Mouse (Mus musculus): Measurements from ENCODE around the gene Zfp213.

Gene Zfp213

DNA sequence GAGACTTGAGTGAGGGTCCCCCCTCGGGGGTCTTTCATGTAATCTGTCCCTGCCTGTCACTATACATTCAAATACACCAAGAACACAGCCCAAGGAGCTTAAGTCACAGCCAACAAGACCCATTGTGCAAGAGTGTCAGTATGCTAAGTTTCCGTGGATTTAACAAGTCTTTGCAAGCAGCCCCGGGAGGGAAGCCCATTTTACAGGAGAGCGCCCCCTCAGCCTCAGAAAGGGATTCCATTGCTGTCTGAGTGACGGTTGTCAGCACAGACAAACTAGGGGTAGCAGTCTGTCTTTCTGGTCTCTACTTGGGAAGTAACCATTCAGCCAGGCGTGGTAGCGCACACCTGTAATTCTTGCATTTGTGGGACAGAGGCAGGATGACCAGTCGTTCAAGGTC, 10.1 kb upstream of the Zfp213 start:
- DNase-seq (ENCODE audit: extremely low spot score, low read depth, low spot score) = no peak

DNA sequence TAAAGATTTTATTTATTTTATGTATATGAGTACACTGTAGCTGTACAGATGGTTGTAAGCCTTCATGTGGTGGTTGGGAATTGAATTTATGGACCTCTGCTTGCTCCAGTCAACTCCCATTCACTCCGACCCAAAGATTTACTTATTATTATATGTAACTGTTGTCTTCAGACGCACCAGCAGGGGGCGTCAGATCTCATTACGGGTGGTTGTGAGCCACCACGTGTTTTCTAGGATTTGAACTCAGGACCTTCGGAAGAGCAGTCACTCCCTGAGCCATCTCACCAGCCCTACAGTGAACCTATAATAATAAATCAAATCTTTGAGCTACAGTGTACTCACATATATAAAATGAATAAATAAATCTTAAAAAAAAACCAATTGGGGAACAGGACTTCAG, 8.0 kb upstream of the Zfp213 start:
- DNase-seq (ENCODE audit: extremely low spot score, low read depth, low spot score) = no peak

DNA sequence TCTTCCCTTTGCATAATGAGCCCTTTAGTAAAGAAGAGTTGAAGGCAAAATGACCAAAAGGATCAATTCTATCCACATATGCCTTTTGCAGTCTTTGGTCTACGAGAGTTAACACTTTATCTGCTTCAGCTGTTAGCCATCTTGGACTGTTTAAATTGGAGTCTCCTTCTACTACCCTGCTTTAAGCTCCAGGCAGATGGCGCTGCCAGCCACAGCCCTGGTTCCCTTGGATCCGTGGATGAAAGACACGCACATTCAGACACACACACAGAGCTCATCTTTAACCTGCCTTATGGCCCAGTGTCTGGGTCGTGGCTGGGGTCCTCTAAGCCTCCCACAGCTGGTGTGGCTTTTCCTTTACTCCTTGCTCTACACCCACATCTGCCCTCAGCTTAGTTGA, 7.0 kb upstream of the Zfp213 start:
- no peak for DNase-seq (ENCODE audit: extremely low spot score, low read depth, low spot score)

DNA sequence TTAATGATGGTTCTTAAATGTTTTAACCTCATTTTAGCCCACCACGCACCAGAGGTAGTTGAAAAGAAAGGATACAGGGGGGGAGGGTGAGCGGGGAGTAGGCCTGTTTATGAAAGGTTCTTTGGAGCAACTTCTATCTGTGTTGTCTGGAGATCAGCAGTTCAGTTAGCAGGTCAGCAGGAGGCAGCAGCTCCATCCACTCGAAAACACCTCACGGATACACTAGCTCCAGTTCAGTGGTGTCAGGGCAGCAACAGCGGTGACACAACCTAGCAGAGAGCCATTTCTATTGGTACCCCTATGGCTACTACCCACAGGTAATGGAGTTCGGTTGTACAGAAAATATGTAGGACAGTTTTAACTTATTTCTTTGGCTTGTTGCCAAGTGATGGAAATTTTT, 6.0 kb upstream of the Zfp213 start:
- DNase-seq (ENCODE audit: extremely low spot score, low read depth, low spot score) = no peak

DNA sequence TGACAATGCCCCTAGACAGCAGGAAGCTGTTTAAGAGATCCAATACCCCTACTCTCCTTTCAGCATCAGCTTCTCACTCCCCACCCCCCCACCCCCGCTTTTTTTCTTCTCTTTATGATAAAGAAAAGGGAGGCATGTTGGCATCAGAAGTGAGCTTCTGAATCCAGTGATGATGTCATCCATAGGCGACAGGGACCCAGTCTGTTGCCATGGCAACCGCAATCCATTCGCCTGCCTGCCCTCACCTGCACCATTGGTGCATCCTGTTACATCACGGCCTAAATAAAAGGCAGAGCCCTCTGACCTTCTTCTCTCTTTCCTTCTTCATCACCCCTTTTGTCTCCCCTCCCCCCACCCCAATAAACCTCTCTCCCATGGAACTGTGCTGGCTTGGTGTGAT, 4.3 kb upstream of the Zfp213 start:
- DNase-seq (ENCODE audit: extremely low spot score, low read depth, low spot score) = no peak

DNA sequence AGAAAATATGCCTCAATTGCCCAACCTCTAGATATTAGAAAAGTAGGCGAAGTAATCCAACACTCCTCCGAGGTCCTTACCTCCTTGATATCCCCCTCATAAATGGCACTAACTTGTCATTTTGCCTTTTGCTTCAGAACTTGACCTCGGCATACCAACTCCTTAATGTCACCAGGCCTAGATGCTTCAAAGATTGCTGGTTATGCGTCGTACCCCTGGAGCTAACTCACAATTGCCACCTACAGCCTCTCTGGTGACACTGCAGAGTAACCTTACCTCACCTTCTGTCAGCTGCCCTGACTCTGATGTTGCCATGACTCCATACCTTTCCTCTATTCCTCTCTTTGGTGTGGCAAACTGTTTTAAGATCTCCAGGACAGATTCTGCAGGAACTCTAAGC, 2.7 kb upstream of the Zfp213 start:
- no peak for DNase-seq (ENCODE audit: extremely low spot score, low read depth, low spot score)

DNA sequence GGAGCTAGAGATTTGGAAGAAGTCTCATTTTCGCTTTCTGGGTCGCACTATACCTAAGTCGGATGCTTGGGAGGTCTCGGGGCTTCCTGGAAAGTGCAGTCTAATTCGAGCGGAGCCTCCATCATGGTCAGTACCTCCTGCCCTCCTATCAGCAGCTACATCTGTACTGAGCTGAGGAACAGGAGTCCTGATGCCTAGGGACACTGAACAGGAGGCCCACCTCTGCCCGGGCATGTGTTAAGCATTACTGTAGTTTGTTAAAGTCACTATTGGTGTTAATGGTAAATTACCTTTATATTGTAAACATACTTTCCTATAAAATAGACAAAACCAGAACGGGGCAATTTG, 304 bp upstream of the Zfp213 start:
- DNase-seq (ENCODE audit: extremely low spot score, low read depth, low spot score) = no peak

DNA sequence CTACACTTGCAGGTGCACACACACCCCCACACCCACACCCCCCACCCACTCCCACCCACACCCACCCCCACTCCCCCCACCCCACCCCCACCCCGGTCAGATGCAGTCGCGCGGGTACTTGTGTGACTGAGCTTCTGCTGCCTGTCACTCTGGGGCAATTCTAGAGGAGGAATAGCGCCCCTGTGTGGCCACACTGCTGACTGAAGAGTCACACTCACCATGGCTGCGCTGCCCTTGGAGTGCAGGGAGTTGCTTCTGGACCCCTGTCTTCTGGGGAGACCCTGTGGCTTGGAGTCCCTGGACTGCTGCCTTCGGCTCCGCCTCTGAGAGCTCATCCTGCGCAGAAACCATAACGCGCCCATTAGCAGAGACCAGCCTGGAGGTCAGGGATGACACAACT, 4.3 kb downstream of the Zfp213 start:
- DNase-seq (ENCODE audit: extremely low spot score, low read depth, low spot score) = no peak

GRCm38 (mm10) chr17:23555243-23555916, 8.7 kb downstream of the Zfp213 start:
- no peak for DNase-seq (ENCODE audit: extremely low spot score, low read depth, low spot score)

DNA sequence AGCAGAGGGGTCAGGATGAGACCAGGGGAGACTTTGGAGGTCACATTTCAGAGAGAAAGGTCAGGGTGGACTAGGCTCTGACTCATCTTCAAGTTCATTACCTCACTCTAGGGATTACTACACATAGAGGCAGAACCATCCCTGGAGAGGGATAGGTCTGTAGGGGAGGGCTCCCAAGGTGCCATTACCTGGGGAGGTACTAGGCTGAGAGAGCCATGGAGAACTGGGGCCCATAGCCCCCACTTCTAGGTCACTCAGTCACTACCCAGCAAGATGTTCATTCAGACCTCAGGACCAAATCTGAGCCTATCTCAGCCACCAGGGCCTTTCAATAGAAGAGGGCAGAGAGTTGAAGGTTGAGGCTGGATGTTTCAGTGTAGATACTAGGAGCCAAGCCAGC, 9.7 kb downstream of the Zfp213 start:
- no peak for DNase-seq (ENCODE audit: extremely low spot score, low read depth, low spot score)

DNA sequence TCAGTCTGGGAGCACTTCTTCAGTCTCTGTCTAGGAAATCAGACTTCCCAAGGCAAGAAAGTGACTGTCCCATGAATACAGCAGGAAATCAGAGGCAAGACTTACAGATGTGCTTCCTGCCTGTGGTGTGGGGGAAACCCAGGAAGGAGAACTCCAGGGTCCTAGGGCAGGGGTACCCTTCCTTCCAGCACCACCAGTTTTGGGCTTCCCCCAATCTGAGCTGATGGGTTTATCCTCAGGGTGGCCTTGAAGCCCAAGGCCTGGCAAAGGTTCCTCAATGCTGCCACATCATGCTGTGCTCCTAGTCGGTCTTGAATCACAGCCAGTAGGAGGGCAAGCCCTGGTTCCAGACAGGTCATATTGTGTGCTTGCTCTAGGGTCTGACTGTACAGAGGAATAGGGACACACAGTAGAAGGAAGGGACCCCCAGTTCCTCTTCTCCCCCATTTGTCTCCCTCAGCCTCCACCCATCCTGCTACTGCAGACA, 10.4 kb downstream of the Zfp213 start:
- no peak for DNase-seq (ENCODE audit: extremely low spot score, low read depth, low spot score)

DNA sequence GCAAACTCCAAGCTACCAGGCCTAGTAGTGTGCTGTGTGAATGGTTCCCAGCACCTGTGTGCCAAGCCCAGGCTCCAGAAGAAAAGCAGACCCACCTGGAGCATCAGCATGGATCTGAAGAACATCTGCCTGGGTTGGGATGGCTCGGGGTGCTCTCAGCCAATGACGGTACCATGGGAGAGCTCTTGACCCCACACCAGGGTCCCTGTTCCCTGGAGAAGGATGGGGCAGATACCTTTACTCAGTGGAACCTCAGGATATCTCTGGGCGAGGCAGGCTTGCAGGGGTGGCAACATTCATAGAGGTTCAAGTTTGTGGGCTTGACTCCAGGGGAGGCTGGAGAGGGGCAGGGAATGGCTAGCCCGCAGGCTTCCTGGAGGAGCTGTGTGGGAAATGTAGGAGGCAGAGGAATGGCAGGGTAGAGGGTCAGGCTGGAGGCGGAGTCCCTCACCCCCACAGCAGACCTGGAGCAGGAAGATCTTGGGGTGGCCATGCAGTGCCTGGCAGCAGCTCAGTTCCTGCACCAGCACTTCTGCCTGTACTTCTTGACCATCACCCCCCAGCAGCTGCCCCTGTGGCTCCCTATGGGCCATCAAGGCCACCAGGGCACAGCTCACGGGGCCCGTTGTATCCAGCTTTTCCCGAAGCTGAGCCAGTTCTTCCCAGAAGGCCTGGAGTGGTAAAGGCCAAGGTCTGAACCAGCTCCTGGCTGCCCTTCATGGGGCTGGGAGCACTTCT, 11.0 kb downstream of the Zfp213 start:
- DNase-seq (ENCODE audit: extremely low spot score, low read depth, low spot score) = no peak

- DNase-seq (ENCODE audit: extremely low spot score, low read depth, low spot score) = no peak
Observed at GRCm38 (mm10) chr17:23551963-23552362, 12.1 kb downstream of the Zfp213 start.

DNA sequence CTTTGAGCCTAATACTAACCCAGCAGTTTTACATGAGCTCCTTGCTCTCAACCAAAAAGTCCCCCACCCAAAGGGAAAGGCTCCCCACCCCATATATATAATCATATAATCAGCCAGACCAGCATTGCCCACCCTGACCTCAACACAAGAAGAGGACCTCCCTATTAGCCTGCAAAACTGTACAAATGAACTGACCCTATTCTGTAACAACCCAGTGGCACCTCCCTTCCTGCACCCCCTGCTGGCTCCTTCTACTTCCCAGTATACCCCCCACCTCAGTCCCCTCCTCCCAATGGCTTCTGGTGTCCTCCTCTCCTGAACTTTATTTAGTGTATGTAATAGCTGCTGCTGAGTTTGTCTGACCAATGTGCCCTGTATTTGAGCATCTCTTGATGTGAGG, 12.6 kb downstream of the Zfp213 start:
- DNase-seq (ENCODE audit: extremely low spot score, low read depth, low spot score) = no peak

- DNase-seq (ENCODE audit: extremely low spot score, low read depth, low spot score) = no peak
Observed at GRCm38 (mm10) chr17:23550856-23551255, 13.2 kb downstream of the Zfp213 start.

DNA sequence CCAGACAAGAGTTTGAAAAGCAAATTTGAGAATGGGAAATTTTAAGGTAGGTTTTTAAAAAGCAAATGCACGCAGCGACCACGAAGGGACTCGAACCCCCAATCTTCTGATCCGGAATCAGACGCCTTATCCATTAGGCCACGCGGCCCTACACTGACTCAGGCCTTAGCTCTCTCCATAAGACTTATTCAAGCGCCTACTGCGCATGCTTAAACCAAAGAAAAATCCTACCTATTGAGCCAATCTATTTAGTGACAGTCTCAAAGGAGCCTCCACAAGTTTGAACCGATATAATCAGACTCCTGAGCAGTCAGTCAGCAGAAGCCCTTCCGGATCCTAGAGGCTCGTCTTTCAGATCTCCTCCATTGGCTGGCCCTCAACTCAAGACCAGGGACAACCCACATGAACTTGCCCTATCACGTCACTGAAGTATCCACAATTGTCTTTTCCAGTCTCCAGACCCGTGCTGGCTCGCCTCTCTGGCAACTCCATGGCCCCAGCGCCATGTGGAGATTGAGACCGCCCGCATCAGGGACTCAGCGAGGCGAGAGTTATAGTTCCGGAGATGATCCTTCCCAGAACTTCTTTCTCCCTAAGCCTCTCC, 13.7 kb downstream of the Zfp213 start:
- DNase-seq (ENCODE audit: extremely low spot score, low read depth, low spot score) = no peak

DNA sequence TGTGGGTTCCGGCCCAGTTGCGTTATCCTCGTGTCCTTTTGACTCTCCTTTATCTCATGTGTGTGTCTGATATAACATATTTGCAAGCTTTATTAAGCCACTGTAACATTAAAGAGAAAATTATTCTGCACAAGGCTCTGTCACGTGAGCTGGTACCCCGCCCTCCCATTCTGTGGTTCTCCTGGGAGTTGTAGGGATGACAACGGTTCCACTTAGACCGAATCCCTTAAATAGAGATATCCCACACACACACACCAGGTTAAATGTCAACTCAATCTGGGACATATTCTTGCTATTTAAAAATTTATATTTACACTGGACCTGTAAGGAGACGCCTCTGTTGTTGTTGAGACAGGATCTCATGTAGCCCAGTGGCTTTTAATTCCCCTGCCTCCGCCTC, 14.6 kb downstream of the Zfp213 start:
- DNase-seq (ENCODE audit: extremely low spot score, low read depth, low spot score) = no peak

- DNase-seq (ENCODE audit: extremely low spot score, low read depth, low spot score) = no peak
Observed at GRCm38 (mm10) chr17:23548615-23549014, 15.4 kb downstream of the Zfp213 start.

DNA sequence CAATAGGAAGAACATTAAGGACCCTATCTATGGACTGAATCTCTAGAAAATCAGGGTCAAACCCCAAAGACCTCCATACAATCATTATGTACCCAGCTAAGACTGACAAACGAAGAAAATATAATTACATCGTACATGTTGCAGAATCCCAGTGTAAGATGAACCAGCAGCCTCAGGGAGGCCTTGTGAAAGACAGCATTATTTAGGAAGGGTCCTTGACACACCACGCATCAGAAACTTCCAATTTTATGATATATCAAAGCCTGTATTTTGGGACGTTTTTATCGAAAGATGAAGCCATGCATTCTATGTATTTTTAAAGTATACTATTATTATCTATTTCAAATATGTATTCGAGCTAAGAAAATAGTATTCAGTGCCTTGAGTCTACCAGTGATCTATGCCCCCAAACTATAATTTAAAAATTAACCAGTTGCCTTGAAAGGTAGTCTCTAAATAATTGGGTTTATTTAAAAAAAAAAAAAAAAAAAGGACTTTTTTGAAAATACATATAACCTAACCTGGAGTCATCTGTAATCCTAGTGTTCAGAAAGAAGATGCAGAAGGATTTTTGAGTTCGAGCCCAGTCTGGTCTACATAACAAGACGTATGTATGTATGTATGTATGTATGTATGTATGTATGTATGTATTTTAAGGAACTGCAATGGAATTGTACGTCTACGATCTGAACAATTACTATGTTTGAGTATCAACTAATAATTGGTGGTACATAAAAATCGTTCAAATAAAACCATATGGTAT, 16.2 kb downstream of the Zfp213 start:
- DNase-seq (ENCODE audit: extremely low spot score, low read depth, low spot score) = no peak

DNA sequence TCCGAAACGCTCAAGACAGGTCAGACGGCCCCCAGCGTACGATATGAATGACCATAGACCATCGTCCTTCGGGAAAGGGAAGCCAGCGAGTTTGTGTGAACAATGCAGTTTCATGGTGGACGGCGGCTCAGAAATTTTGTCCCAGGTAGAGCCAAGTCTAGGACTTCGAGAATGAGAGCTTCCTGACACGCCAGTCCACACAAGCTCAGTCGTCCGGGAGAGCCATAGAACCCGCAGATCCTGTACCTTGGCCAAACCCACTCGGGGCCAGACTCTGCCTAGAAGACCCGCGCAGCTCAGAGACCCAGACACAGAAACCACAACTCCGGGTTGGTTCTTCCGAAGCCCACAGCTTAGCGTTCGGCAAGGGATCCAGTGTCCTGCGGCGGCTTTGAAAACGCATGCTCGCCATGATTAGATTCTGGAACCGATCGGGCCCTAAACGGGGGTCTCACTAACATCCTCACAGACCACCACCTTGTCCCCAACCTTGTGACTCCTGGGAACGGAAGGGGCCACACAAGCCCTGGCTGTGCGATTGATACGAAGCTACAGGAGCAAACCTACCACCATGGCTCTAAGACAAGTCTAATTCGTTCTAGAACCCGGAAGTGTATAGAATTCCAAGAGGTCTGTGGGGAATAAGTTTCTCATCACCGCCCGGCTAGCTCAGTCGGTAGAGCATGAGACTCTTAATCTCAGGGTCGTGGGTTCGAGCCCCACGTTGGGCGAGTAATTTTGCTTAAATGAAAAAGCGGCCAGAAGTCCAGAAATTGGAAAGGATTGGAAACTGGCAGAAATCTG, 17.1 kb downstream of the Zfp213 start:
- no peak for DNase-seq (ENCODE audit: extremely low spot score, low read depth, low spot score)

DNA sequence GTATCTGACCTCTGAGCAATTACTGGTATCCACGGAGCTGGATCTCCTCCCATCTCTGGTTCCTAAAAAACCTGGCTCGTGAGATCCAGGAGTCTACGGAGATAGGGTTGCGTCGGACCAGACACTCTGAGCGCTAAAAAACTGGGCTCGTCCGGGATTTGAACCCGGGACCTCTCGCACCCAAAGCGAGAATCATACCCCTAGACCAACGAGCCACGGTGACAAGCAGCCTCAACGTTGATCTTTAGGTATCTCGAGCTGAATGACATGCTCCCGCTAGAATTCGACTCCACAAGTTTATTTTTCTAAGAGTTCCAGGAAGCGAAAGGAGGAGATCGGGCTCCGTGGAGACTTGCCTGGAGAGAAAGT, 17.7 kb downstream of the Zfp213 start:
- no peak for DNase-seq (ENCODE audit: extremely low spot score, low read depth, low spot score)
